Mouse (Mus musculus) myocyte (in vitro differentiated cells): ENCODE data around the gene Dupd1. TPM values are rescaled to one million over a fixed set of nuclear protein-coding genes. Genes with fewer than 3 reads are reported as not detected.

ENCODE experiments used
- H3K27me3 ChIP-seq: one replicate; pipeline ENCODE4 v1.6.1; 2011; ENCODE audit not compliant: control insufficient read depth, insufficient read depth, insufficient read length
- H3K36me3 ChIP-seq: one replicate; pipeline ENCODE4 v1.6.1; 2011; ENCODE audit not compliant: control insufficient read depth, insufficient read depth
- H3K4me2 ChIP-seq: one replicate; pipeline ENCODE4 v1.6.1; 2011; ENCODE audit warnings: low read depth, control low read depth
- H3K4me3 ChIP-seq: one replicate; pipeline ENCODE4 v1.5.1; 2011; ENCODE audit warnings: mild to moderate bottlenecking, control low read depth, moderate library complexity
- H3K79me2 ChIP-seq: one replicate; pipeline ENCODE4 v1.6.1; 2011; ENCODE audit not compliant: control insufficient read depth, insufficient read depth
- H3ac ChIP-seq: one replicate; pipeline ENCODE4 v1.6.1; 2011; ENCODE audit not compliant: control insufficient read depth, insufficient read length
- CEBPB ChIP-seq: IDR thresholded peaks from 2 replicates; pipeline ENCODE4 v1.6.1; 2011; ENCODE audit warnings: mild to moderate bottlenecking, moderate library complexity; ENCODE audit not compliant: poor library complexity, insufficient read depth, severe bottlenecking
- E2F4 ChIP-seq: IDR thresholded peaks from one replicate; pipeline ENCODE4 v1.6.1; 2011; ENCODE audit warnings: mild to moderate bottlenecking, control low read depth, moderate library complexity; ENCODE audit not compliant: insufficient read depth
- MAX ChIP-seq: IDR thresholded peaks from one replicate; pipeline ENCODE4 v1.6.1; 2011; ENCODE audit warnings: low read depth, mild to moderate bottlenecking, control low read depth
- MYOD1 ChIP-seq, 3 experiments: IDR thresholded peaks; one replicate each; pipeline ENCODE4 v1.6.1; 2011; ENCODE audit warnings: control low read depth in 2 of 3, low read depth in 2 of 3, mild to moderate bottlenecking in 2 of 3, moderate library complexity in 1 of 3; ENCODE audit not compliant: insufficient read length in 2 of 3, control insufficient read depth in 1 of 3
- MYOG ChIP-seq, 3 experiments: IDR thresholded peaks; one replicate each; pipeline ENCODE4 v1.6.1; 2011; ENCODE audit warnings: control low read depth in 2 of 3, low read depth in 2 of 3, mild to moderate bottlenecking in 2 of 3; ENCODE audit not compliant: insufficient read length in 2 of 3, control insufficient read depth in 1 of 3, insufficient read depth in 1 of 3
- POLR2A ChIP-seq: IDR thresholded peaks from one replicate; pipeline ENCODE4 v1.6.1; 2011; ENCODE audit warnings: low read depth, mild to moderate bottlenecking, control low read depth, moderate library complexity; ENCODE audit not compliant: insufficient read length
- POLR2AphosphoS2 ChIP-seq: IDR thresholded peaks from one replicate; pipeline ENCODE4 v1.6.1; 2011; ENCODE audit warnings: low read depth, control low read depth; ENCODE audit not compliant: insufficient read length
- REST ChIP-seq: IDR thresholded peaks from one replicate; pipeline ENCODE4 v1.6.1; 2011; ENCODE audit warnings: mild to moderate bottlenecking, control low read depth, moderate library complexity; ENCODE audit not compliant: insufficient read depth, insufficient read length
- SRF ChIP-seq: IDR thresholded peaks from one replicate; pipeline ENCODE4 v1.6.1; 2011; ENCODE audit warnings: low read depth; ENCODE audit not compliant: control insufficient read depth, insufficient read length
- TCF12 ChIP-seq: IDR thresholded peaks from one replicate; pipeline ENCODE4 v1.6.1; 2011; ENCODE audit warnings: mild to moderate bottlenecking, control low read depth; ENCODE audit not compliant: poor library complexity, insufficient read depth, severe bottlenecking
- TCF3 ChIP-seq: IDR thresholded peaks from one replicate; pipeline ENCODE4 v1.6.1; 2011; ENCODE audit warnings: low read depth, control low read depth; ENCODE audit not compliant: insufficient read length
- USF1 ChIP-seq: IDR thresholded peaks from one replicate; pipeline ENCODE4 v1.6.1; 2011; ENCODE audit warnings: low read depth, mild to moderate bottlenecking, control low read depth, moderate library complexity
- polyA plus RNA-seq: library from polyadenylated mRNA; unstranded; fragments of >200 nt; fragmentation: generic; extraction: Trizol; gene quantifications from one replicate; pipeline ENCODE4 v1.2.1, GENCODE M21; 2012; ENCODE audit warnings: missing spikeins

Gene Dupd1
- polyA plus RNA-seq, 1 experiment, result 0.14 TPM

DNA sequence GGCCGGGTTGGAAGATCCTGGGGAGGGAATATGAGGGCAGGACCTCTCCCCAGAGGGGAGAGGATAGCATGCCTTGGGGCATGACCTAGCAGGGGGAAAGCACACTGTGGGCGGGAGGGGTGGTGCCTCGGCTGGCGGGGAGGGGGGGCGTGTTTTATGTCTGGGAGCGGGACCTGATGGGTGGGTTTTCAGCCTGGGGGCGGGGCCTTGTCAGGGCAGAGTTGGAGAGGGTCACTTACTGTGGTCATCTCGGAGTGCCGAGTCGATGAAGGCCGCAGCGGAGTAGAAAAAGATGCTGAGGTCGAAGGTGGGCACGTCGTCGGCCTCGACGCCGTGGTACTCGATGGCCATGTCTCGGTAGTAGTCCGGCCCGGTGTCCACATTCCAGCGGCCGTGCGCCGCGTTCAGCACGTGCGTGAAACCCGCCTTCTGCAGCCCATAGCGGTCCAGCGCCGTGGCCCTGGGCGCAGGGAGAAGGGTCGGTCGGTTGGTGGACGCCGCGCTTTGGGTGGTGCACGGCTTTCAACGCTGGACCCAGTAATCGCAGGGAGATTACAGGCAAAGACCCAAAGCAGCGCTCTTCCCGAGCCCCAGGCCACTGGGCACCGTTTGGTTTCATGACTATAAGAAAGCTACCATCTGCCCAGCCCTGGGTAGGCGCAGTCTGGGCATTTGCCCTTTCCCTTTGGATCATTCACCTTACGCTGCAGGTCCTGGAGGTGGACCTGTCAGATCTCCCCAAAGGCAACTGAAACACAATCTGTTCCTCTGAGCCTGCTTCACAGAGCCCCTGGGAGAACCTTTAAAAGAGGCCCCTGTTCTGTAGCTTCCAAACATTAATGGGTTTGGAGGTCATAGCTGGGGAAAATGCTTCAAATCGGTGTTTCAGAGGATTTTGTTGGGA is 27.7 kb downstream of the Dupd1 start:
- H3K27me3 ChIP-seq, result no peaks in the 10 kb centered on the region

DNA sequence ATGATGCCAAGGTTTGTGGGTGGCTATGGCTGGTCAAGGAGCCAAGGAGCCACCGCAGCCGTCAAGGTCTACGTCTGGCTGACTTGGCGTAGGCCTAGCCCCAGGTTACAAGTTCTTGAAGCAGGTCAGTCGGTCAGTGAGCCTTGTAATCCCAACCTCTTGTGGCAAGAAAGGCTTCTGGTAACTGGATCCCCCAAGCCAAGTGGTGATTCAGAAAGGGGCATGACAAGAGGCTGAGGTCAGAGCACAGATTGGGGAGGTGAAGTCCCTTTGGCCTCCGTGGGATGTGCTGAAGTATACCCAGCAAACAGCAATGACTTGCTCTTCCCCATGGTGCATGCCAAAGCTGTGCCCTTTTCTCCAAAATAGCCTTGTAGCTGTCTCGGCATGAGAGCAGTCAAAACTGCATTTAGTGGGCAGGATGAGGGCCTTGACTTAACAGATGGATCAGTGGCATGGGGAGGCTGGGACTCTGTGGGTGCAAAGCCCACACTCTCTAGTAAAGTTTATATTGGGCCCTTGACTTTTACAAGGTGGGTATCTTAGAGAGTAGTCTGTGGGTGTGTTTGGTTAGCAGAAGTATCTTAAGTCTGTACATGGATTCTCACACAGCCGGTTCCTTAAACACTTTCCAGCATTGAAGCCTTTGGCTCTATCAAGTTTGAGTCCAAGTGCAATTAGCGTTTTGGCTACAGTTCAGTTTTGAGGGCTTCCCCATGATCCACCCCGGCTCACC is 28.8 kb downstream of the Dupd1 start:
- no peak overlapping the region for H3K4me3 ChIP-seq
- H3K4me2 ChIP-seq, result peak overlapping the region; percentile 41
- no peaks in the 10 kb centered on the region for H3K36me3 ChIP-seq
- TF ChIP-seq POLR2AphosphoS2, result no peak
- TF ChIP-seq USF1, result no peak
- TF ChIP-seq POLR2A, result no peak
- TF ChIP-seq MYOG (IDR thresholded peaks at IDR 0.05; ENCODE audit: control insufficient read depth in 1 of 3, insufficient read depth in 1 of 3, insufficient read length in 2 of 3, low read depth in 2 of 3), result peak in 1 of 3 experiments; percentile 56
- TF ChIP-seq SRF, result no peak
- TF ChIP-seq CEBPB, result no peak
- TF ChIP-seq E2F4, result no peak
- no peak for TF ChIP-seq TCF12
- peak in 1 of 3 experiments; percentile 10 for TF ChIP-seq MYOD1 (IDR thresholded peaks at IDR 0.05; ENCODE audit: control insufficient read depth in 1 of 3, insufficient read length in 2 of 3, low read depth in 2 of 3)
- no peak for TF ChIP-seq MAX
- no peak for TF ChIP-seq REST
- TF ChIP-seq TCF3, result no peak
- no peak overlapping the region for H3ac ChIP-seq
- no peaks in the 10 kb centered on the region for H3K79me2 ChIP-seq
- H3K27me3 ChIP-seq, result no peaks in the 10 kb centered on the region

More for the DNA sequence above, 27.7 kb downstream of the Dupd1 start:
- no peaks in the 10 kb centered on the region for H3K36me3 ChIP-seq
- no peak overlapping the region for H3ac ChIP-seq
- no peak overlapping the region for H3K4me3 ChIP-seq
- H3K4me2 ChIP-seq, result no peak overlapping the region
- no peaks in the 10 kb centered on the region for H3K79me2 ChIP-seq
- TF ChIP-seq USF1 (no peak), REST (no peak), TCF3 (no peak), MYOD1 (IDR thresholded peaks at IDR 0.05; ENCODE audit: control insufficient read depth in 1 of 3, insufficient read length in 2 of 3, low read depth in 2 of 3) (no peak), SRF (no peak), E2F4 (no peak), CEBPB (no peak), MAX (no peak), POLR2AphosphoS2 (no peak), MYOG (IDR thresholded peaks at IDR 0.05; ENCODE audit: control insufficient read depth in 1 of 3, insufficient read depth in 1 of 3, insufficient read length in 2 of 3, low read depth in 2 of 3) (no peak), TCF12 (no peak), POLR2A (no peak)

DNA sequence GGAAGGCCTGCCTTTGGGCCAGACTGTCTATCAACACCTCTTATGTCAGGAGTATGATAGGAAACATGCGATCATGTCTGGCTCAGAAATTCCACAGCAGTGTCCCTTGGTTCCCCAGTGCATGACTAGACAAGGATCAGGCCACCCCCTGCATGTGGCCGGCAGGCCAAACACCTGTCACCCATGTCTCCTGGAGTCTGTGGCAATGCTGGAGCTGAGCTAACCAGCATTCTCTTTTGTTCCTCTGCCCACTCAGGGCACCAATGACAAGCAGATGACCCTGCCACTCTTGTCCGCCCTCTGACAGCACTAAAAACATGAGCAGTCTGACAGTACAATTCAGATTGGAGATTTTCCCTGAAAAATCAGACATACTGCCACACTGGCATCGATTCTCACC is 30.5 kb downstream of the Dupd1 start:
- Histone ChIP-seq H3K4me2 (peak overlapping the region; percentile 45), H3ac (no peak overlapping the region), H3K4me3 (no peak overlapping the region), H3K79me2 (no peaks in the 10 kb centered on the region), H3K36me3 (no peaks in the 10 kb centered on the region), H3K27me3 (no peaks in the 10 kb centered on the region)
- TF ChIP-seq CEBPB, result no peak
- no peak for TF ChIP-seq SRF
- no peak for TF ChIP-seq MAX
- TF ChIP-seq REST, result no peak
- peak; percentile 85 to 98 (median 94) for TF ChIP-seq MYOD1 (IDR thresholded peaks at IDR 0.05; ENCODE audit: control insufficient read depth in 1 of 3, insufficient read length in 2 of 3, low read depth in 2 of 3)
- peak; percentile 35 to 93 (median 66) for TF ChIP-seq MYOG (IDR thresholded peaks at IDR 0.05; ENCODE audit: control insufficient read depth in 1 of 3, insufficient read depth in 1 of 3, insufficient read length in 2 of 3, low read depth in 2 of 3)
- TF ChIP-seq E2F4, result no peak
- TF ChIP-seq TCF3, result peak; percentile 63
- TF ChIP-seq TCF12, result peak; percentile 62
- TF ChIP-seq POLR2AphosphoS2, result no peak
- TF ChIP-seq USF1, result no peak
- no peak for TF ChIP-seq POLR2A

DNA sequence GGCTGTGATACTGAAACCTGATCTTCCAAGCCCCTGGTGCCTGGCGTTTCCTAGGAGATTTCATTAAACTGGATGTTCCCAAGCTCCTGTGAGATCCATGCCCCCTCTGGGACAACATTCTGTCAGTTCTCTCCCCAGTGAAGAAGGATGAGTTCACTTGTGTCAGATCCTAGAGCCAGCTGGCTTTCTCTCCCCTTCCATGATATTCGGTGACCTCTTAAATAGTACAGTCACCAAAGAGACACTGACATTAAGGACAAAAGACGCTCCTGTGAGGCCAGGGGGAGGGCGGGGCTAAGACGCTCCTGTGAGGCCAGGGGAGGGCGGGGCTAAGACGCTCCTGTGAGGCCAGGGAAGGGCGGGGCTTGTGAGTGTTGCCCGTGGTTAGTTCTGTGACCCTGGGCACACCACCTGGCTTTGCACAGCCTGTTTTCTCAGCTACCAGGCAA is 31.7 kb downstream of the Dupd1 start:
- no peaks in the 10 kb centered on the region for H3K27me3 ChIP-seq
- H3K4me3 ChIP-seq, result no peak overlapping the region
- no peaks in the 10 kb centered on the region for H3K36me3 ChIP-seq
- no peak for TF ChIP-seq USF1
- peak in 1 of 3 experiments; percentile 16 for TF ChIP-seq MYOG (IDR thresholded peaks at IDR 0.05; ENCODE audit: control insufficient read depth in 1 of 3, insufficient read depth in 1 of 3, insufficient read length in 2 of 3, low read depth in 2 of 3)
- peak in 2 of 3 experiments; percentile 21 to 67 for TF ChIP-seq MYOD1 (IDR thresholded peaks at IDR 0.05; ENCODE audit: control insufficient read depth in 1 of 3, insufficient read length in 2 of 3, low read depth in 2 of 3)
- TF ChIP-seq MAX, result no peak
- TF ChIP-seq TCF3, result no peak
- TF ChIP-seq POLR2AphosphoS2, result no peak
- TF ChIP-seq CEBPB, result no peak
- TF ChIP-seq POLR2A, result no peak
- no peak for TF ChIP-seq TCF12
- TF ChIP-seq E2F4, result no peak
- no peak for TF ChIP-seq SRF
- TF ChIP-seq REST, result no peak
- H3K4me2 ChIP-seq, result peak overlapping the region; percentile 61
- H3ac ChIP-seq, result no peak overlapping the region
- no peaks in the 10 kb centered on the region for H3K79me2 ChIP-seq
